Mouse (Mus musculus): ENCODE results near the gene Gpc1. TPM values are rescaled to one million over a fixed set of nuclear protein-coding genes. Genes with fewer than 3 reads are reported as not detected.

The Gpc1 gene
- polyA plus RNA-seq, 1 experiment from 2014 or later, result 131 TPM

DNA sequence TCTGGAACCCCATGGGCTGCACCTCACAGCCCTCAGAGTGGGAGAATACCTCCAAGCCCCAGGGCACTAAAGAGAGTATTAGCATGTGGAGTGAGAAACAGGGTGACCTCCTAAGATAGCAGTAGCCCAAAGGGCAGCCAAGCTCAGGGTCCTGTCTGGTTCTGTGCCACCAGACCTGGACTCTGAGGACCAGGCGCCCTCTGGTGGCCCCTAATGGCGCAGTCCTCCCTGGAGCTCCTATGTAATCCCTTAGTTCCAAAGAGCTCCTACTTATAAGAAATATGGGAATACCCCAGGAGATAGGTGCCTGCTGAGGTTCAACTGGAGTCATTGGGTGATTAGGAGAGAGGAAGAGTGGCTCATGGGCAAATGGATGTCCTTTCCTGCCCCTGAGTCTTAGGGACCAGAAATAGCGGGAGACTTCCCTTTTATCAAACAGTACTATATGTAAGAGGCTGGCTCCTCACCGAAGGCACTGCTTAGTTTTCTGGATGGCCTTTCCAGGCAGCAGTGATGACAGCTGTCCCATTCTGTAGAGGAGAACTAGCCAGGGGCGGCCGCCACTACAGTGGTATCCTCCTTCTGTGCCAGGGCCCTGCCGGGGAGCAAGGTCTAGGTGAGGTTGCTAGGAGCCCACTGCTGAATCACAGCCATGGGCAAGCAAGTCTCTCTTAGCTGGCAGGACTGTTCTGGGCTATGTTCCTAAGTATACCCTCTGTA, 2.7 kb downstream of the Gpc1 start:
- ATAC-seq (no peak), DNase-seq (ENCODE audit: low read depth, low spot score) (no peak)
- in situ Hi-C loops (cut with MboI; ENCODE audit: low pct_unique_long_range_greater_than_20kb), result no loop called here
- H3K27me3 ChIP-seq, result no peaks in the 10 kb centered on the region
- no peak for TF ChIP-seq CTCF (IDR thresholded peaks at IDR 0.05)
- ChIA-PET POLR2A (interaction anchor here (0.8 to 1.6 kb wide), 5 partner anchors 88 to 138 kb away, joined by 3 to 5 read pairs (median 3); no protein-coding TSS in a partner anchor), CTCF (interaction anchor here (1.0 to 6.6 kb wide), 23 partner anchors 9 to 220 kb away, joined by 3 to 66 read pairs (median 4); partner anchors contain the start of gene Otos)

- POLR2A ChIA-PET, result no interaction called here
- CTCF ChIA-PET, result no interaction called here
- in situ Hi-C loops (cut with MboI; ENCODE audit: low pct_unique_long_range_greater_than_20kb), result loop anchor here (5.0 kb wide), 1 partner anchor 131 kb away; no protein-coding TSS in a partner anchor
- TF ChIP-seq CTCF (IDR thresholded peaks at IDR 0.05), result no peak
- no peaks in the 10 kb centered on the region for H3K27me3 ChIP-seq
- DNase-seq (ENCODE audit: low read depth, low spot score), result no peak
- ATAC-seq, result no peak
These were observed 6.7 kb downstream of the Gpc1 start for GRCm38 (mm10) chr1:92837931-92838833.

GRCm38 (mm10) chr1:92839211-92839610, 7.8 kb downstream of the Gpc1 start:
- DNase-seq (ENCODE audit: low read depth, low spot score) (no peak), ATAC-seq (no peak)
- no peaks in the 10 kb centered on the region for H3K27me3 ChIP-seq
- in situ Hi-C loops (cut with MboI; ENCODE audit: low pct_unique_long_range_greater_than_20kb), result loop anchor here (5.0 kb wide), 1 partner anchor 132 kb away; no protein-coding TSS in a partner anchor
- no peak for TF ChIP-seq CTCF (IDR thresholded peaks at IDR 0.05)
- CTCF ChIA-PET, result interaction anchor here (0.9 to 2.0 kb wide), 3 partner anchors 11 to 64 kb away, joined by 3 to 9 read pairs (median 3); no protein-coding TSS in a partner anchor
- POLR2A ChIA-PET, result no interaction called here

DNA sequence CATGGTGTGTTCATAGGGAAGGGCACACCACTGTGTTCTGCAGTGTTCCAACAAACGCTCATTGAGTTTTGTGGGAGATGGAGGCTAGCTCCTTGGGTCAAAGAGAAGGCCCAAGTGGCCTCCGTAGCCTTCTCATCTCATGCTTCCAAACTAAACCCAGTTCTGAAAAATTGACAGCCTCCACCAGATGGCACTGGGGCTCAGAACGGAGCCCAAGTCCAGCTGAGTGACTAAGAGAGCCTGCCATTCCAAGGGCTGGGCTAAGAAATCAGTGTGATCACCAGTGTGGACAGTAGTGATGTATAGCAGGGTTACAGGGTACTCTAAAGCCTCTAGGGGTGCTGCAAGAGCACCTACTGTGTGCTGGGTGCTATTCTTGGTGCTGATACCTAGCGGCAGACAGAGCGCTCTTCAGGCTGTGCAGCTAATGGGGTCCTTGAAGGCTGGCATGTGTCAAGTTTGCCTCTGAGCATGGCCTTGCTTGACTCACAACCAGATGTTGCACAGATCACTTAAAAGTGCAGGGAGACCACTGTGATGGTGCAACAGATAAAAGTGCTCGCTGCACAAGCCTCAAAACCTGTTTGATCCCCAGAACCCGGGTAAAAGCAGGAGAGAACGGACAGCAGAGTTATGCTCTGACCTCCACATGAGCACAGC, 8.9 kb downstream of the Gpc1 start:
- DNase-seq (ENCODE audit: low read depth, low spot score) (no peak), ATAC-seq (no peak)
- ChIA-PET POLR2A (no interaction called here), CTCF (interaction anchor here (0.9 to 2.0 kb wide), 6 partner anchors 9 to 87 kb away, joined by 3 to 9 read pairs (median 3); partner anchors contain the start of gene Dusp28)
- in situ Hi-C loops (cut with MboI; ENCODE audit: low pct_unique_long_range_greater_than_20kb), result loop anchor here (5.0 kb wide), 1 partner anchor 57 kb away; no protein-coding TSS in a partner anchor
- H3K27me3 ChIP-seq, result no peaks in the 10 kb centered on the region
- TF ChIP-seq CTCF (IDR thresholded peaks at IDR 0.05), result no peak

- TF ChIP-seq CTCF (IDR thresholded peaks at IDR 0.05), result no peak
- no peak for DNase-seq (ENCODE audit: low read depth, low spot score)
- in situ Hi-C loops (cut with MboI; ENCODE audit: low pct_unique_long_range_greater_than_20kb), result loop anchor here (5.0 kb wide), 1 partner anchor 56 kb away; no protein-coding TSS in a partner anchor
- no peak for ATAC-seq
- CTCF ChIA-PET, result interaction anchor here (1.0 to 1.3 kb wide), 3 partner anchors 52 to 66 kb away, joined by 3 read pairs; partner anchors contain the start of gene Dusp28
- POLR2A ChIA-PET, result interaction anchor here (1.0 kb wide), 2 partner anchors 26 to 54 kb away, joined by 3 read pairs; no protein-coding TSS in a partner anchor
- H3K27me3 ChIP-seq, result no peaks in the 10 kb centered on the region
These were observed 10.0 kb downstream of the Gpc1 start for GRCm38 (mm10) chr1:92841427-92841826.

DNA sequence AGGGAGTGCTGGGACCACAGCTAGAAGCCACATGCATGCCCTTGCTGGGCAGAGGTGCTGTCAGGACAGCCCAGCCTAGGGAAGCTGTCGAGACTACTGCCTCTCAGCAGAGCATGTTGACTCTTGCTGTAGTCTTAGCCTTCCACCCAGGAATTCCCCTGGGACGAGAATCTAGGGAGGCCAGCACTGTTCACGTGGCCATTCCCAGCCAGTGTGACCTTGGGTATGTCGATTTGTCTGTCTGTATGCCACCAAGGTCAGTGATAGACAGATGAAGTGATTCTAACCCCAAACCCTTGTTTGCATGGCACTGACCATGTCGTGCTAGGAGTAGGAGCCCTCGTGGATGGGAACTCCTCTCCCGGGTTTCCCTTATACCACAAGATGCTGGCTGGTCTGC, 14.4 kb downstream of the Gpc1 start:
- DNase-seq (ENCODE audit: low read depth, low spot score), result no peak
- in situ Hi-C loops (cut with MboI; ENCODE audit: low pct_unique_long_range_greater_than_20kb), result no loop called here
- no peak for TF ChIP-seq CTCF (IDR thresholded peaks at IDR 0.05)
- ATAC-seq, result no peak
- ChIA-PET POLR2A (no interaction called here), CTCF (interaction anchor here (0.8 kb wide), 1 partner anchor 12 kb away, joined by 3 read pairs; no protein-coding TSS in a partner anchor)
- no peaks in the 10 kb centered on the region for H3K27me3 ChIP-seq

GRCm38 (mm10) chr1:92847873-92848839, 16.7 kb downstream of the Gpc1 start:
- DNase-seq (ENCODE audit: low read depth, low spot score), result no peak
- TF ChIP-seq CTCF (IDR thresholded peaks at IDR 0.05), result no peak
- ATAC-seq, result no peak
- CTCF ChIA-PET, result interaction anchor here (1.3 kb wide), 1 partner anchor 14 kb away, joined by 3 read pairs; no protein-coding TSS in a partner anchor
- no peaks in the 10 kb centered on the region for H3K27me3 ChIP-seq
- POLR2A ChIA-PET, result interaction anchor here (0.7 kb wide), 1 partner anchor 11 kb away, joined by 5 read pairs; no protein-coding TSS in a partner anchor
- in situ Hi-C loops (cut with MboI; ENCODE audit: low pct_unique_long_range_greater_than_20kb), result no loop called here

DNA sequence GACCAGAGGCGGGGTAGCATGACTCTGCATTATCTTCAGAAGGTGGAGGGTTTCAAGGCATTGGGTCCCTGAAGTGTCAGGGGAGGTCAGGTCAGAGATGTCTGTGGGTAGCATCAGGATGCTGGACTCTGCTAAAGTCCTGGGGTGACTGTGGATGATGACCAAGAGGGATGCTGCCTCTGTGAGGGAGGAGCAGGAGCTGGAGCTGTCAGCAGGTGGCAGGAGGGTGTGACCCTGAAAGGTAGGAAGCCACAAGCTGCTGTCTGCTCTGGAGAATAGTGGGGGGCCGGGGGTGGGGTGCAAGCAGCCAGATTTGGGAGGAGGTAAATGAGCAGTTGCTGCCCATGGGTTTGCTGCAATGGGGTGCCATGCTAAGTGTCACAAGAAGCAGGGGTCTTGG, 18.0 kb downstream of the Gpc1 start:
- H3K27me3 ChIP-seq, result no peaks in the 10 kb centered on the region
- in situ Hi-C loops (cut with MboI; ENCODE audit: low pct_unique_long_range_greater_than_20kb), result no loop called here
- no peak for TF ChIP-seq CTCF (IDR thresholded peaks at IDR 0.05)
- ChIA-PET POLR2A (no interaction called here), CTCF (interaction anchor here (1.2 kb wide), 1 partner anchor 10 kb away, joined by 3 read pairs; no protein-coding TSS in a partner anchor)
- DNase-seq (ENCODE audit: low read depth, low spot score) (no peak), ATAC-seq (no peak)
